Mouse (Mus musculus) gastrocnemius, postnatal 36 days (tissue): ENCODE data around the gene Cdc42ep1. TPM values are rescaled to one million over a fixed set of nuclear protein-coding genes. Genes with fewer than 3 reads are reported as not detected.
"Not testable (repeated sequence)": the region's sequence is repeated elsewhere in the genome, so short reads cannot be mapped to it uniquely, and the experiment has no call there.

Experiments used
- DNase-seq, 2 experiments: peaks; one replicate each; pipeline ENCODE4 v3.0.0; 2022
- intact Hi-C: fragments of 180-260 bp; cut with DNase I; formaldehyde crosslinking; loops from one replicate; pipeline ENCODE4 v1.15.1; 2025
- total RNA-seq, 2 experiments: library from RNA; stranded (reverse); gene quantifications; 2 replicates each; pipeline ENCODE4 v1.2.3; 2021

The Cdc42ep1 gene
- total RNA-seq, 2 experiments from 2014 or later = 9.4 to 10.7 TPM

DNA sequence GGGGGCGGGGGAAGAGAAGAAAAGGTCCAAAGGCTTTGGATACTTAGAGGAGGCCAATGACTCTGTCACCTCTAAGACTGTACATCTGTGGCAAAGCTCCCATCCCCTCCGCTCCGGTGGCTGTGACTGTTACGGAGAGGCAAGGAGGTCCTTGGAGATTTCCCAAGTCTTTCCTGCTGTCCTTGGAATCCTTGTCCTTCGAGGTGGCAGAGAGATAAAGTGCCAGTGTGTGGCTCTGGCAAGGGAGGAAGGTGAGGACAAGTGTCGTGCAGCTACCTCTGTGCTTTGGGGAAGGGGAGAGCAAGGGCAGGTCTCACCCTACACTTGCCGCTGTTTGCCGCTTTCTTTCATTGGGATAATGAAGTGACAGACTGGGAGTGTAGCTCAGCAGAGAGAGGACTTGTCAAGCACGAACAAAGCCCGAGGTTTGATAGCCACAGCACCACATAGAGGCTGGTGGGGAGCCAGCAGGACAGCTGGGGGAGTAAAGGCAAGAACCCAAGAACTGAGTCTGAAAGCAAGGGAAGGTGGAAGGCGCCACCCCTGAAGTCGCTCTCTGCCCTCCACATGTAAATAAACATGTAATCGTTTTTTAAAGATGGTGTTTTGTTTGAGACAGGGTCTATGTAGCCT, 31.5 kb downstream of the Cdc42ep1 start:
- no peak for DNase-seq
- intact Hi-C loops = no loop called here

DNA sequence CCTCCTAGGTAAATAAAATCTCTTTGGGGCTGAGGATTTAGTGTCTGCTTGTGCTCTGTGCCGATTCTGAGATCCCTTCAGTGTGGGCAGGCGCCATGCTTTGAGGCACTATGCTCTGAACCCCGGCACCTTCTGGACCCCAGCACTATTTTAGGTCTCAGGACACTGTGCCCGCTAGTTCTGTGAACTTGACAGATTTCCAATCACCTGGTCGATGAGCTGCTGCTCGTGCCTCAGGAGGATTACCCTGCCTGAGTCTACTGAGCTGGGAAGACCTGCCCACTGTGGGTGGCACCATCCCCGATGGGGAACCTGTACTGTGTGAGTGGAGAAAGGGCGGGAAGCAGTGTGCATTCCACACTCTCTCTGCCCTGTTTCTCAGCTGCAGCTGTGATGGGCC, 32.6 kb downstream of the Cdc42ep1 start:
- no peak for DNase-seq
- intact Hi-C loops = no loop called here

GRCm38 (mm10) chr15:78875537-78875936, 33.1 kb downstream of the Cdc42ep1 start:
- no peak for DNase-seq
- intact Hi-C loops = no loop called here

- intact Hi-C loops = no loop called here
- DNase-seq = peak; percentile 60 to 61
Observed at GRCm38 (mm10) chr15:78876258-78876696, 33.9 kb downstream of the Cdc42ep1 start.

DNA sequence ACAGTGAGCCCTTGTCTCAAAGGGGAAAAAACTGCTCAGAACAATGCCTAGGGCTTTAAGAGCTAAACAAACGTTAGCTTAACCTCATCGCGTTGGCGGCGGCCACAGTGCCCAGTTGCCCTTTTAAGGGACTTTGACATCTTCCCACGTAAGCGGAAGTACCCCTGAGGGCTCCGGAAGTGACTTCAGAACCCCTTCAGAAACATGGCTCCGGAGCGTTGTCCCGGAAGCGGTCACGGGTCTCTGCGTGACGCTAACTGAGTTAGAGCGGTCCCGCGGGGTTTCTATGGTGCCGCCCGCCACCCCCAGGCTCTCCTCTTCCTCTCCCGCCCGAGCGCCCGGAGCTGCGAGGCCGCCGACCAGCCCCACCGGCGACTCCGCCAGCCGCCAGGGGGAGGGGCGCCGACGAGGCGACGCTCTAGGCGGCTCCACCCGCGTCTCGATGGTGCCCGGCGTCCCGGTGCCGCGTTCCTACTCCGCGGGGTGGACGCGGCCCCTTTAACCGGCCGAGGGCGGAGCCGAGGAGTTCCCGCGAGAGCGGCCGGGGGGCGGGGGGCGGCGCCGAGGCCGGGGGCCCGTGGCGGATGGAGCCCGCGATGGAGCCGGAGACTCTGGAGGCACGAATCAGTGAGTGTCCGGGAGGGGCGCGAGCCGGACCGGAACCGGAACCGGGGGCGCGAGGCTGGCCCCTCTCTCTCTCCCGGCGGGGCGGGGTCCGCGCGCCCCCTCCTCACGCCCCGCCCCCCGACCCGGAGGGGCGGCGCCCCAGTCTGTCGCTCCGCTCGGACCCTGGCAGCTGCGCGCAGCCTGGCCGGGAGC, 34.8 kb downstream of the Cdc42ep1 start, which contains the start of gene Gga1:
TSS of gene Gga1 (plus strand) at position 200 of the 819 bp plus-strand sequence.
- peak; percentile 86 to 95 for DNase-seq
- intact Hi-C loops = no loop called here

GRCm38 (mm10) chr15:78877810-78878390, 35.5 kb downstream of the Cdc42ep1 start:
- intact Hi-C loops = no loop called here

GRCm38 (mm10) chr15:78878792-78879516, 36.5 kb downstream of the Cdc42ep1 start:
- intact Hi-C loops, DNase-seq: not testable (repeated sequence)

More at GRCm38 (mm10) chr15:78877810-78878390, 35.5 kb downstream of the Cdc42ep1 start:
- DNase-seq = peak in 1 of 2 experiments; percentile 44

- no peak for DNase-seq
- intact Hi-C loops = no loop called here
Observed at GRCm38 (mm10) chr15:78880432-78880831, 38.0 kb downstream of the Cdc42ep1 start.

DNA sequence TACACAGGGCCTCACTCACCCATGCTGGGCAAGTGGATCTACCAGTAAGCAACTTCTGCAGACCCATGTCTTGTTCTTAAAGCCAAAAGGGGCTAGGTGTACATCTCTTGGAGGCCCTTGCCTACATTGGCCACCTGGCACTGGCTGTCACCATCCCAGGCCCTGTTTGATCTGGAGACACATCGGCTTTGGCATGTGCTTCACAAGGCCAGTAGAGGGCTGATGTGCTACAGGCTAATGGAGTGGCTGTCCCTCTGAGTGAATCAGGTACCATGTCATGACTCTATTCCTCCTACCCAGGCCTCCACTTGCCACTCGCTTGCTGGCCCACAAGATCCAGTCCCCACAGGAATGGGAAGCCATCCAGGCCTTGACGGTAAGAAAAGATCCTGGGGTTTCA, 39.4 kb downstream of the Cdc42ep1 start:
- intact Hi-C loops = no loop called here
- DNase-seq = no peak

DNA sequence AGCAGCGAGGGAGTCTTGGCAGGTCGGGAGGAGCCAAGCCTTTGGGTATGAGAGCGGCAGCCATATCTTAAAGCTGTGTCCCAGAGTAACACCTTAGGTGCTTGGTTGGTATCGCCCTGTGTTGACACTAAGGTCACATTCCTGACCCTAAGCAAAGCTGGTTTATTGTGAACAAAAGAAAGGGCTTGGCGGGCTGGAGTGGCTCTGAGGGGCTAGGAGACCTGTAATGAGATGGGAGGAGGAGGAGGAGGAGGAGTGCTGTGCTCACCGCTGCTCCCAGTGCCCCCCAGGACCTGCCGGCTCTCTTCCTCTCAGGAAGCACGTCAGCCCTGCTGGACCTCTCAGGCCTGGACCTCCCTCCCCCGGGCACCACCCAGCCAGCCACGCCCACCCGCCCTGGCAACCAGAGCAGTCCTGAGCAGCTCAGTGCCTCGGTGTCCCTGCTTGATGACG, 47.0 kb downstream of the Cdc42ep1 start:
- DNase-seq = no peak

DNA sequence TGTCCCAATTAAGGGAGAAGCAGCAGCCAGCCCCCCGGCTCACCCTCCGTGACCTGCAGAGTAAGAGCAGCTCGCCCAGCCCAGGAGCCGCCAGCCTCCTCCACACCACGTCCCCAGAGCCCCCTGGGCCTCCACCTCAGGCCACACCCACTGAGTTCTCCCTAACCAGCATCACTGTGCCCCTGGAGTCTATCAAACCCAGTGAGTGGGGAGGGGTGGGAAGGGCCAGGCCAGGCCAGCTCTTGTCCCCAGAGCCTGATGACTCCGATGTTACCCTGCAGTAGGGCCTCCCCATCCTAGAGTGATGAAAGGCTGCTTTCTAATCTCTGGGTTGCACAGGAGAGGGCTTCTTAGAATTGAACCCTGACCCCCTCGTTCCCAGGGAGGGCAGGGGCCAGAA, 50.0 kb downstream of the Cdc42ep1 start:
- DNase-seq = no peak
- intact Hi-C loops = no loop called here

More for the DNA sequence above, 47.0 kb downstream of the Cdc42ep1 start:
- intact Hi-C loops = no loop called here

GRCm38 (mm10) chr15:78894726-78895125, 52.3 kb downstream of the Cdc42ep1 start:
- intact Hi-C loops = no loop called here
- no peak for DNase-seq

- intact Hi-C loops = no loop called here
- DNase-seq = no peak
Observed at GRCm38 (mm10) chr15:78895741-78896140, 53.3 kb downstream of the Cdc42ep1 start.

- intact Hi-C loops = no loop called here
- DNase-seq = no peak
Observed at GRCm38 (mm10) chr15:78896149-78896548, 53.7 kb downstream of the Cdc42ep1 start.

- intact Hi-C loops = no loop called here
- DNase-seq = no peak
Observed at GRCm38 (mm10) chr15:78897488-78897887, 55.1 kb downstream of the Cdc42ep1 start.

DNA sequence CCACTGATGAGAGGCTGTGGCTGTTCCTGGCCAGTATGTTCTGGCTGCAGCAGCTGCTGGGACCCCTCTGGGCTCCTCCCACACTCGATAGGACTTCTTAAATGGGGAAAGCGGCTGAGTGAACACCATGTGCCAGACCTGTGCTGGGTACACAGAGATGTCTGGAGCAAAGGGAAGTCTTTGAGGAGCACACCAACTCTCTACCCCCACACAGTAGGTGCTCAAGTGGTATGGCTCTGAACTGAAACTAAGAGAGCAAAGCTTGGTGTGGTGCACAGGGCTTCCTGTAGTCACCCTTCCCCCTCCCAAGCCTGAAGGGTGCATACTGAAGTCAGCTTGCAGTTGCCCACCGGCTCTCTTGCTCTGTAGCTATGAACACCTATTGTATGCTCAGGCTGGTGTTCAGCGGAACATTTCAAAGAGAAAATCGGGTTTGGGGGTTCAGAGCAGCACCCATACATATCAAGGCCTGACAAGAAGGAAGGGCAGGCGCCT, 56.1 kb downstream of the Cdc42ep1 start:
- DNase-seq = no peak
- intact Hi-C loops = no loop called here

DNA sequence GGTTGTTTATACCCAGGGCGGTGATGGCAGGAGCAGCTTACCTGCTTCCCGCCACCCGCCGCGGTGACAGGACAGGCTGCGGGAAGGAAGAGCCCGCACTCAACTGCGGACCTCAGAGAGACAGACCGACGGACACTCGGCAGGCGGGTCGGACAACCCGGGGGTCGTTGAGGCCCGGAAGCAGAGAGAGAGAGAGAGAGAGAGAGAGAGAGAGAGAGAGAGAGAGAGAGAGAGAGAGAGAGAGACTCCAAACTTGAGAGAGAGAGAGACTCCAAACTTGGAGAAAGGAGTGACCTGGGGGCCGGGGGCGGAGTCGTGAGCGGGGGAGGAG, 57.0 kb downstream of the Cdc42ep1 start, which contains the start of gene Gm49510:
TSS of gene Gm49510 (plus strand) at position 259 of the 331 bp plus-strand sequence.
- intact Hi-C loops = no loop called here
- DNase-seq = peak in 1 of 2 experiments; percentile 54

- DNase-seq = no peak
- intact Hi-C loops = loop anchor here (5.0 kb wide), 1 partner anchor 42 kb away; no protein-coding TSS in a partner anchor
Observed at GRCm38 (mm10) chr15:78899740-78900584, 57.5 kb downstream of the Cdc42ep1 start, which contains the start of gene Sh3bp1. Gene Sh3bp1, plus strand, starts transcription at chr15:78899768.
